Mouse (Mus musculus) gastrocnemius, adult 2 months (tissue): Measurements from ENCODE around the gene Tmem254c. TPM values are rescaled to one million over a fixed set of nuclear protein-coding genes. Genes with fewer than 3 reads are reported as not detected.

ENCODE experiments used
- total RNA-seq, 2 experiments: library from RNA; stranded (reverse); gene quantifications; 2 replicates each; pipeline ENCODE4 v1.2.3; 2021

The Tmem254c gene
- total RNA-seq, 2 experiments from 2014 or later = 0.36 to 2.7 TPM

Other genes starting within 250 kb of the Tmem254c start
- gene Anxa11, start 225.2 kb downstream of the Tmem254c start, total RNA-seq = 10 to 100 TPM; 97.4 to 99.1 TPM
- gene Plac9a, start 164.3 kb downstream of the Tmem254c start, total RNA-seq = 1 to 10 TPM; 2.6 to 3.6 TPM
- under 1 TPM; 0.15 to 0.50 TPM for gene Tmem254a, start 139.7 kb downstream of the Tmem254c start, total RNA-seq
- gene Cphx1, start 129.1 kb downstream of the Tmem254c start, total RNA-seq = not detected
- not detected for gene Duxbl1, start 88.8 kb downstream of the Tmem254c start, total RNA-seq
- 10 to 100 TPM in 1 of 2 experiments, 1 to 10 TPM in 1; 7.0 to 16.5 TPM for gene Gm9780, start 24.6 kb downstream of the Tmem254c start, total RNA-seq
- gene Cphx2, start 14.2 kb upstream of the Tmem254c start, total RNA-seq = not detected
- not detected for gene Cphx3, start 14.9 kb upstream of the Tmem254c start, total RNA-seq
- under 1 TPM in 1 of 2 experiments, not detected in 1; 0.14 TPM for gene Duxbl2, start 51.0 kb upstream of the Tmem254c start, total RNA-seq
- gene Plac9b, start 115.1 kb upstream of the Tmem254c start, total RNA-seq = 10 to 100 TPM; 21.8 to 37.4 TPM
- 1 to 10 TPM in 1 of 2 experiments, under 1 TPM in 1; 0.48 to 2.3 TPM for gene Tmem254b, start 139.7 kb upstream of the Tmem254c start, total RNA-seq
- not detected for gene Duxbl3, start 190.6 kb upstream of the Tmem254c start, total RNA-seq